Mouse (Mus musculus): ENCODE data around the gene Epha6.

GRCm38 (mm10) chr16:59923696-59924095, 681.6 kb downstream of the Epha6 start:
- TF ChIP-seq CTCF (IDR thresholded peaks at IDR 0.05; ENCODE audit: low read depth) (no peak), EP300 (IDR thresholded peaks at IDR 0.05; ENCODE audit: low read depth) (no peak)

Measured in liver, embryonic 14.5 days (tissue).